Mouse (Mus musculus): ENCODE measurements around the gene Gpr135. TPM values are rescaled to one million over a fixed set of nuclear protein-coding genes. Genes with fewer than 3 reads are reported as not detected.

Gpr135 gene
- polyA plus RNA-seq, 1 experiment from 2014 or later: 0.76 TPM

Other genes starting within 250 kb of the Gpr135 start
- gene Daam1, start 240.0 kb downstream of the Gpr135 start, polyA plus RNA-seq (2016; fragmentation: Nextera tagmentation; extraction: Ambion mirVana): 7.3 and 7.4 TPM in 2 replicates
- 10.9 and 11.2 TPM in 2 replicates for gene L3hypdh, start 14.3 kb upstream of the Gpr135 start, polyA plus RNA-seq (2016; fragmentation: Nextera tagmentation; extraction: Ambion mirVana)
- gene Jkamp, start 14.5 kb upstream of the Gpr135 start, polyA plus RNA-seq (2016; fragmentation: Nextera tagmentation; extraction: Ambion mirVana): 72.1 and 72.6 TPM in 2 replicates
- not detected in 2 replicates for gene Ccdc175, start 113.9 kb upstream of the Gpr135 start, polyA plus RNA-seq (2016; fragmentation: Nextera tagmentation; extraction: Ambion mirVana)